Mouse (Mus musculus) testis, adult 2 months (tissue): ENCODE results near the gene Aff3.

Experiments
- CTCF ChIP-seq: fragments of 200-500 bp; IDR thresholded peaks from 2 replicates; pipeline ENCODE4 v1.5.1; 2012; ENCODE audit warnings: low read depth, mild to moderate bottlenecking, inconsistent platforms, low read length, moderate library complexity; ENCODE audit not compliant: control insufficient read depth, insufficient read depth, insufficient replicate concordance
- POLR2A ChIP-seq: fragments of 200-500 bp; IDR thresholded peaks from 2 replicates; pipeline ENCODE4 v1.6.1; 2012; ENCODE audit warnings: low read depth, mild to moderate bottlenecking, inconsistent platforms, low read length, moderate library complexity; ENCODE audit not compliant: control insufficient read depth

- no peak for TF ChIP-seq CTCF
- no peak for TF ChIP-seq POLR2A
Observed at GRCm38 (mm10) chr1:38683158-38683721, 18.5 kb upstream of the Aff3 start.
